Mouse (Mus musculus) heart, adult 2 months (tissue): ENCODE results near the gene Abhd2.

Experiments used
- CTCF ChIP-seq: fragments of 200-600 bp; IDR thresholded peaks from 2 replicates; pipeline ENCODE4 v1.8.1; 2022; ENCODE audit warnings: antibody characterized with exemption, mild to moderate bottlenecking, moderate library complexity
- POLR2A ChIP-seq: fragments of 200-500 bp; IDR thresholded peaks from 2 replicates; pipeline ENCODE4 v1.6.1; 2011; ENCODE audit warnings: mild to moderate bottlenecking, low read depth, low read length, control low read depth; ENCODE audit not compliant: insufficient read depth

- TF ChIP-seq CTCF (no peak), POLR2A (no peak)
These were observed 41.0 kb upstream of the Abhd2 start for GRCm38 (mm10) chr7:79232048-79232447.
